Mouse (Mus musculus): Measurements from ENCODE around the gene Tent5b. TPM values are rescaled to one million over a fixed set of nuclear protein-coding genes. Genes with fewer than 3 reads are reported as not detected.
A peak's percentile ranks its signal among the peaks of the same experiment; 100 is the strongest.

Tent5b gene
- polyA plus RNA-seq, 1 experiment from 2014 or later, result 2.1 TPM

DNA sequence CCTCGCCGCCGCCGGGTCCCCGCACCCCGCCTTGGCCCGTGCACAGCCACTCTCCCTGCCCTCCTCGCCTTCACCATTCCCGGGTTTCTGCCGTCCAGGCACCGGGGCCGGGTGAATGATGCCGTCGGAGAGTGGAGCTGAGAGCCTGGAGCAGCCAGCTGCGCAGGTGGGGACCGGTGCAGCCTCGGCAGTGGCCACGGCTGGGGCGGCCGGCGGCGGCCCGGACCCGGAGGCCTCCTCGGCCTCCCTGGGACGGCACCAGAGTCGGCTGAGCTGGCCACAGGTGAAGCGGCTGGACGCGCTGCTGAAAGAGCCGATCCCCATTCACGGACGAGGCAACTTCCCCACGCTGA lies 229 bp downstream of the Tent5b start:
- WGBS, result 5% methylated on average over 34 of the region's 34 CpGs
- no peak for DNase-seq (ENCODE audit: low spot score)
- H3K36me3 ChIP-seq, result no peaks in the 10 kb centered on the region
- no peaks in the 10 kb centered on the region for H3K9me3 ChIP-seq
- H3K4me1 ChIP-seq (replicated peaks), result peaks cover 31% of the 10 kb centered on the region
- peak overlapping the region; percentile 68 for H3K27ac ChIP-seq
- H3K4me3 ChIP-seq, result peak overlapping the region; percentile 57
- peaks cover 75% of the 10 kb centered on the region for H3K27me3 ChIP-seq (ENCODE audit: insufficient read depth, poor library complexity, severe bottlenecking)

DNA sequence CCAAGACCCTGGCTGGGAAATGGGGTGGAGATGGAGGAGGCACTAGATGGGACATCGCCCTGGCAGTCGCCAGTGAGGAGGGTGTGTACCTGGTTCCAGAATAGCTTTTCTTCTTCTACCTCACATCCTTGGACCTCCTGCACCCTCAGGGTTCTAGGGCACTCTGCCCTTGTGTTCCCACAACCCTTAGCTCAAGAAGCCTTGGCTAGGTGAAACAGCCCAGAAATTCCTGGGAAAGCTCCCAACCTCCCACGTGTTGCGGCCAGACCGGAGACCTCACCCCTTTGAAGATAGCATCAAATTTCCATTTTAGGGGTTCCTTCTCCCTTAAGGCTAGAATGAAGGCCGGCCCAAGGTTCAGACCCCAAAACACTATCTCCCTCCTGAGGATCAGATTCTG lies 822 bp downstream of the Tent5b start:
- DNase-seq (ENCODE audit: low spot score), result no peak
- 45% methylated on average over 6 of the region's 6 CpGs for WGBS
- Histone ChIP-seq H3K9me3 (no peaks in the 10 kb centered on the region), H3K27me3 (ENCODE audit: insufficient read depth, poor library complexity, severe bottlenecking) (peaks cover 72% of the 10 kb centered on the region), H3K36me3 (no peaks in the 10 kb centered on the region), H3K27ac (no peak overlapping the region), H3K4me3 (peak overlapping the region; percentile 57), H3K4me1 (replicated peaks) (peaks cover 31% of the 10 kb centered on the region)

DNA sequence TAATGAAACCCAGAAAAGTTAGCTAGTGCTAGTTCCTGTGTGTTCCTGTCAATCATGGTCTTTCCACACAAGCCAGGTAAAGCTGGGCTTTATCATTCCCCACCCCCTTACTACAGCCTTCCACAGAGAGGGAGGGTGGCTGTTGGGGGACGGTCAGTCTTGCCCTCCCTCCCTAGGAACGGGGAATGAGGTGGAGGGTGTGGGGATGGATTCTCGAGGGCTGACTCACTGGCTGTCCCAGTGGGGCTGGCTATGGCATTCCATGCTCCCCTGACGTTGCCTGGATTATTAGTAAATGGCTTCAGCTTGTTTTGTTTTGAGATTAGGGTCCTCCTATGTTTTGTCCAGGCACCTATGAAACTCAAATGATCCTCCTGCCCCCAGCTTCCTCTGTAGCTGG lies 1.6 kb downstream of the Tent5b start:
- H3K4me3 ChIP-seq, result no peak overlapping the region

DNA sequence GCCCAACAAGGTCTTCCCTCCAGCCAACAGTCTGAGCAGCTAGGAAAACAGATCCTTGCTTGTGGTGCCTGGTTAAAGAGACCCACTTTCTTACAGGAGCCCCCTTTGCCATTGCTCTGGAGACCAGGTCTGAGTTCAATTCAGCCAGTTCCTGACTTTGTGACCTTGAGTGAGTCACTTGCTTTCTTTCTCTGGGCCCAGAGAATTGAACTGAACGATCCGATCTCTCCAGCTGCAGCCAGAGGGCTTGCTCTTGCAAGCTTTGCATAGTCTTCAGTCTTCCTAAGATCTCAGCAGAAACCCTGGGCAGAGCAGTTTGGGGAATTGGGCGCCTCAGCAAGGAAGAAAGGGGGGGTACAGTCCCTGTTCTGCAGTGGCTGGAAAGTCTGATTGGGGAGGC lies 2.5 kb downstream of the Tent5b start:
- H3K27me3 ChIP-seq (ENCODE audit: insufficient read depth, poor library complexity, severe bottlenecking), result peaks cover 62% of the 10 kb centered on the region
- peaks cover 31% of the 10 kb centered on the region for H3K4me1 ChIP-seq (replicated peaks)
- no peaks in the 10 kb centered on the region for H3K36me3 ChIP-seq

More for the DNA sequence above, 1.6 kb downstream of the Tent5b start:
- peaks cover 69% of the 10 kb centered on the region for H3K27me3 ChIP-seq (ENCODE audit: insufficient read depth, poor library complexity, severe bottlenecking)
- no peaks in the 10 kb centered on the region for H3K9me3 ChIP-seq
- no peak for DNase-seq (ENCODE audit: low spot score)
- peaks cover 31% of the 10 kb centered on the region for H3K4me1 ChIP-seq (replicated peaks)
- H3K27ac ChIP-seq, result no peak overlapping the region
- WGBS, result 36% methylated on average over 4 of the region's 4 CpGs
- no peaks in the 10 kb centered on the region for H3K36me3 ChIP-seq

DNA sequence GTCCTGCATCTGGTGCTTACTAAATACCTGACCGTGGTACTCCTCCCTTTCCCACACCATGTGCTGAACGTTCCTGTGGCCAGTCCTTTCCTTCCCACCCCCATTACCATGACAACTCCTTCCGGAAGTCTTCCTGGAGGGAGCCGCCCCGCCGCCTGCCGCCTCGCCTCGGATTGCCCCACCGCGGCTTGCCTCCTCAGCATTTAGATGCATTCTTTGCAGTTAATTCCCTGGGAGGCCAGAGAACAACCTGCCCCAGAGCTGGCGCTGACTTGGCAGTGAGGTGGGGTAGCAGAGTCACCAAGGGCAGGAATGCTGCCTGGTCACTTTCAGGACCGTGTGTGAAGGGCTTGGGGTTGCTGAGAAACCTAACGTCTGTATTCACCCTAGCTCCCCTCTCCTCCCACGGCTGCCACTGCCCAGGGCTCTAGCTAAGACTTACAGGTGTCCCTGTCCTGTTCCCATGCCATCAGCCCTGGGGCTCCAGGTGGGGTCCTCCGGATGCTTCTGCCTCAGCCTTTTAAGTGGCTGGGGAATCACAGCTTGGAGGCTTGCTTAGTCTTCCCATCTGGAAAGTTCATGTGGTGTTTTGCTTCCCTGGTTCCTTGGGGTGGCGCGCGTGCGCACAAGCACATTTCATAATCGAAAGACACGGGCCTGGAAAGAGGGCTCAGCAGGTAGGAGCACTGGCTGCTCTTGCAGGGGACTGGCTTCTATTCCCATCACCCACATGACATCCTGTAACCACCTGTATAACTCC lies 4.5 kb downstream of the Tent5b start:
- H3K27ac ChIP-seq, result 0 out of 2 replicates have a peak overlapping the region, but pooled peaks have one; percentile 51

More for the DNA sequence above, 2.5 kb downstream of the Tent5b start:
- WGBS, result 82% methylated on average over 3 of the region's 3 CpGs
- Histone ChIP-seq H3K9me3 (no peaks in the 10 kb centered on the region), H3K27ac (no peak overlapping the region), H3K4me3 (no peak overlapping the region)
- DNase-seq (ENCODE audit: low spot score), result no peak

DNA sequence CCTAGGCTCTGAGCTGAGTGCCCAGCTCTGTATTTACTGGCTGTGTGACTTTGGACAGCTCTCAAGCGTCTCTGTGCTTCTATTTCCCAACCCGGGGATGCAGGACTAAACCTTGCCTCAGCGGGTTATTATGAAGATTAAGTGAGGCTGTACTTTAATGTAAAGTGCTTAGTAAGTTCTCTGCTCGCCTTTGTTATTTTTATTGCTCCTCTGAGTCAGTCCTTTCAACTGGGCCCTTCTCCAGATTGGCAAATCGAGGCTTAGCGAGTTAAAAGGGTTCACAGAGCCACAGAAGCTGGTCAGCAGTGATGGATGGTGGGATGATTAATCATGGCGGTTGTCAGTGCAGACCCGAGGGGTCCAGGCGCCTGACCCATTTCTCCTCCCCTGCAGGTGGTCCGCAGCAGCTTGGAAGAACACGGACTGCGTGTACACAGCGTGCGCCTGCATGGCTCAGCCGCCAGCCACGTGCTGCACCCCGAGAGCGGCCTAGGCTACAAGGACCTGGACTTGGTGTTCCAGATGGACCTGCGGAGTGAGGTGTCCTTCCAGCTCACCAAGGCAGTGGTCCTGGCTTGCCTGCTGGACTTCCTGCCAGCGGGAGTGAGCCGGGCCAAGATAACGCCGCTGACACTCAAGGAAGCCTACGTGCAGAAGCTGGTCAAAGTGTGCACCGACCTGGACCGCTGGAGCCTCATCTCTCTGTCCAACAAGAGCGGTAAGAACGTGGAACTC lies 5.9 kb downstream of the Tent5b start:
- Histone ChIP-seq H3K36me3 (no peaks in the 10 kb centered on the region), H3K4me1 (replicated peaks) (peaks cover 28% of the 10 kb centered on the region), H3K4me3 (no peak overlapping the region), H3K9me3 (no peaks in the 10 kb centered on the region), H3K27me3 (ENCODE audit: insufficient read depth, poor library complexity, severe bottlenecking) (peaks cover 38% of the 10 kb centered on the region), H3K27ac (no peak overlapping the region)
- no peak for DNase-seq (ENCODE audit: low spot score)
- 90% methylated on average over 28 of the region's 28 CpGs for WGBS

More for the DNA sequence above, 4.5 kb downstream of the Tent5b start:
- WGBS, result 10% methylated on average over 22 of the region's 22 CpGs
- H3K27me3 ChIP-seq (ENCODE audit: insufficient read depth, poor library complexity, severe bottlenecking), result peaks cover 47% of the 10 kb centered on the region
- peak overlapping the region; percentile 38 for H3K4me3 ChIP-seq
- DNase-seq (ENCODE audit: low spot score), result no peak
- no peaks in the 10 kb centered on the region for H3K9me3 ChIP-seq
- no peaks in the 10 kb centered on the region for H3K36me3 ChIP-seq
- H3K4me1 ChIP-seq (replicated peaks), result peaks cover 36% of the 10 kb centered on the region

DNA sequence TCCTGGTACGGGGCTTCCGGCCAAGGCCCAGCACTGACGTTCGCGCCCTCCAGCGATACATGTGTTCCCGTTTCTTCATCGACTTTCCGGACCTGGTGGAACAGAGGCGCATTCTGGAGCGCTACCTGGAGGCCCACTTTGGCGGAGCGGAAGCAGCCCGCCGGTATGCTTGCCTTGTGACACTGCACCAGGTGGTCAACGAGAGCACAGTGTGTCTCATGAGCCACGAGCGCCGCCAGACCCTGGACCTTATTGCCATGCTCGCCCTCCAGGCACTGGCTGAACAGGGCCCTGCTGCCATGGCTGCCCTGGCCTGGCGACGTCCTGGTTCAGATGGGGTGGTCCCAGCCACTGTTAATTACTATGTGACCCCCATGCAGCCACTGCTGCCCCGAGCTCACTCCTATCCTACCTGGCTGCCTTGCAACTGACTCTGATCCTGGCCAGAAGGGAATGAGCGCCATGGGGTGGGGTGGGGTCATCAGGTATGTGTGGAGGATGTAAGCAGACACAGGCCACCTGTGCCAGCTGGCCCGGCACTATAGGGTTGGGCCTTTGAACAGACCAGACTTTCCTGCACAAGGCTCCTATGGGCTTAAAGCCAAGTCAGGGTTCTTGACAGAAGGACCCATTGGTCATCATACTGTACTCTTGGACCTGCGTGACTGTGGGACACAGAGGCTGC lies 6.9 kb downstream of the Tent5b start:
- Histone ChIP-seq H3K9me3 (no peaks in the 10 kb centered on the region), H3K36me3 (no peaks in the 10 kb centered on the region), H3K27ac (no peak overlapping the region), H3K4me1 (replicated peaks) (peaks cover 28% of the 10 kb centered on the region), H3K4me3 (no peak overlapping the region), H3K27me3 (ENCODE audit: insufficient read depth, poor library complexity, severe bottlenecking) (peaks cover 28% of the 10 kb centered on the region)
- 94% methylated on average over 26 of the region's 26 CpGs for WGBS
- DNase-seq (ENCODE audit: low spot score), result no peak

DNA sequence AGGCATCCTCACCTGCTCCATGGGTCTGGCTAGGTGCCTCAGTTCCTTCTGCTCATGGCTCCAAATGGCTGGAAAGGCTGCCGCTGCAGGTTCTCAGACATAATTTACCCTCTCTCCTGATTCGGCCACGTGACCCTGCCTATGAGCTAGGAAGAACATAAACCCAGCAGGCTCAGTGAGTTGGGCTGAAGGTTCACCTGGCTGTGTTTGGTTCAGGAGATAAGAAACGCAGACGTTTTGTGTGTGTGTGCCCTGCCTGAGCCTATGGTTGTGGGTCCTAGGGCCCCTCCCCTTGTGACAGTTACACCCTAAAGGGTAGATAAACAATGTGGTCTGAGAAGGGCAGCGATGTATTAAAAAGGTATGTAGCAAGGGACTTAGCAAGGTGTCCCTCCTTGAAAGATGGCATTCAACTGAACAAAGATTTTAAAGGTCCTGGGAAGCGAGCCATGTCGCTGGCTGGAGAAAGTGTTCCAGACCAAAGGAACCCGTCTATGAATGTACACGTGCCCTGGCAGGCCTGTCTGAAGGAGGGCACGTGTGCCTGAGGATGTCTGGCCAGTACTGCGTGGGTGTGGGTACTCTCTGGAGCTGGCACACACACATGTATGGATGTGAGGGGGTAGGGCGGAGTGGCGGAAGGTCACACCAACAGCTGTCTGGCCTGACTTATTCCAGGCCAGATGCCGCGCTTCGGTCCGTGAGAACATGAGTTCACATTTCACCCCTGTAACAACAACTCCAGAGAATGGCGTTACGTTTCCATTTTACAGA lies 8.9 kb downstream of the Tent5b start:
- Histone ChIP-seq H3K4me1 (replicated peaks) (peaks cover 30% of the 10 kb centered on the region), H3K9me3 (no peaks in the 10 kb centered on the region), H3K27ac (peak overlapping the region; percentile 64; the same call in 1 of the 2 replicates), H3K27me3 (ENCODE audit: insufficient read depth, poor library complexity, severe bottlenecking) (peaks cover 19% of the 10 kb centered on the region), H3K4me3 (no peak overlapping the region), H3K36me3 (no peaks in the 10 kb centered on the region)
- no peak for DNase-seq (ENCODE audit: low spot score)
- 85% methylated on average over 20 of the region's 20 CpGs for WGBS

DNA sequence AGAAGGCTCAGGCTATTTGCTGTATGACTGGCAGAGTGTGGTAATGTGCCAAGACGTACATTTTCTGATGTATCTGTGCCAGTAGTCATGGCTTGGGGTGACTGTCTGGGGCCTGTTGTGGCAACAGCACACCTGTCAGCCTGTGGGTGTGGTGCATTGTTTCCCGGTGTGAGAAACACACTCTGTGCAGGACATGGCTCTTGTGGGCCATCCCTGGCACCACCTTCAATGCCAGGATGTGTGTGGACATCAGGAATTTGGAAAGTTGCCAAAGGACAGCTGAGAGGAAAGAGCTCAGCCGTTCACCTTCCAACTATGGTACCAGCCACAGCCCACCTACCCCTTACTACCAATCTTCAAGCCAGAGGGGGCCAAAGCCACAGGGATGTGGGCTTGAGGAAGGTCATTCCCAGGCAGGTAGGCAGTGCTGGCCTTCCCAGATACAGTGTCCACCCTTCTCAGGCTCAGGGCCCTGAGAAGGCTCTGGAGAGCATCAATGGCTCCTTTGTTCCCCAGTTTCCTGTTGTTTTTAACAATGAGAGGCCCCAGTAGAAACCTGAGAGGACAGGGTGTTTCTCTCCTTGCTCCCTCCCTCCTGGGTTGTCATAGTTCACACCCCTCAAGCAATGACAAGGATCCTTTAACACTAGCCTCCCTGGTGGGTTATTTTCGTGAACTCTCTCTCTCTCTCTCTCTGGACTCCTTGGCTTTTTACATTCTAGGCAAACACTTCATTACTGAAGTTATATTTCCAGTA lies 9.7 kb downstream of the Tent5b start:
- Histone ChIP-seq H3K9me3 (no peaks in the 10 kb centered on the region), H3K4me1 (replicated peaks) (peaks cover 30% of the 10 kb centered on the region), H3K4me3 (no peak overlapping the region), H3K27me3 (ENCODE audit: insufficient read depth, poor library complexity, severe bottlenecking) (peaks cover 19% of the 10 kb centered on the region), H3K27ac (peak overlapping the region; percentile 64), H3K36me3 (no peaks in the 10 kb centered on the region)
- DNase-seq (ENCODE audit: low spot score), result no peak
- 62% methylated on average over 4 of the region's 4 CpGs for WGBS

DNA sequence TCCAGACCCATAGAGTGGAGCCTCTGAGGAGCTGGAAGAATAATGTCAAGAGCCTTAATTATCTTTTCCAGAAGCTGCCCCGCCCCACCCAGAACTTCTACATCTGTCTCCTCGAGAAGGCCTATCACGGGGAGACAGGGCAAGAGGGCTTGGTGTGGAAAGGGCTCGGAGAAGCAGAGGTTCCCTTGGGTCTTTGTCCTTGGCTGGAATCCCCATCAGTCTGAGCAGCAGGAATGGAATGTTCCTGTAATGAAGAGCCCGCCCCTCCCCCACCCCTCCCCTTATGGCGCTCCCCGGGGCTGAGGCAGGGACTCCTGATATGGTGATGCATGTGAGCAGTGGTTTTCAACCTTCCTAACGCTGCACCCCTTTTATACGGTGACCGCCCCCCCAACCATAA lies 11.9 kb downstream of the Tent5b start:
- H3K27ac ChIP-seq, result peak overlapping the region; percentile 37; the same call in 1 of the 2 replicates
- 39% methylated on average over 10 of the region's 10 CpGs for WGBS
- no peak overlapping the region for H3K4me3 ChIP-seq
- H3K9me3 ChIP-seq, result no peaks in the 10 kb centered on the region
- no peaks in the 10 kb centered on the region for H3K36me3 ChIP-seq
- no peak for DNase-seq (ENCODE audit: low spot score)
- peaks cover 28% of the 10 kb centered on the region for H3K4me1 ChIP-seq (replicated peaks)
- peaks cover 38% of the 10 kb centered on the region for H3K27me3 ChIP-seq (ENCODE audit: insufficient read depth, poor library complexity, severe bottlenecking)

DNA sequence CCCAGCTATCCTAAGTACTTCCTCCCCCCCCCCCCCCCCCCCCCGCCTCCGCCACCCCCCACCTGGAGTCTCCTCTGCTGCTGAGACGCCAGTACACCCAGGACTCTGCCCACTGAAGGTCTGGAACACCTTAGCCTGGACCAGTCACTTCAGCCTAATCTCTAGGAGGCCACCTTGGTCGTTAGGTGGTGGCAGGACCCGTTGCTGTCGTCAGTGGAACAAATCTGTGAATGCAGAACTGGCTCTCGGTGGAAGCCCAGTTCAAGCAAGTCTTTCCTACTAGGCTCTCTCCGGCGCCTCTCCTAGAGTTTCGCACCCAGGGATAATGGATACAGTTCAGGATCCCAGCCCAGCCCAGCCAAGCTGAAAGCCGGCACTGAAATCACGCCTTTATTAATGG lies 14.0 kb downstream of the Tent5b start:
- no peaks in the 10 kb centered on the region for H3K9me3 ChIP-seq
- DNase-seq (ENCODE audit: low spot score), result no peak
- peak overlapping the region; percentile 47 for H3K4me3 ChIP-seq
- no peaks in the 10 kb centered on the region for H3K36me3 ChIP-seq
- 28% methylated on average over 10 of the region's 12 CpGs for WGBS
- H3K4me1 ChIP-seq (replicated peaks), result peaks cover 47% of the 10 kb centered on the region
- no peak overlapping the region; the same call in 1 of the 2 replicates for H3K27ac ChIP-seq
- H3K27me3 ChIP-seq (ENCODE audit: insufficient read depth, poor library complexity, severe bottlenecking), result peaks cover 59% of the 10 kb centered on the region

DNA sequence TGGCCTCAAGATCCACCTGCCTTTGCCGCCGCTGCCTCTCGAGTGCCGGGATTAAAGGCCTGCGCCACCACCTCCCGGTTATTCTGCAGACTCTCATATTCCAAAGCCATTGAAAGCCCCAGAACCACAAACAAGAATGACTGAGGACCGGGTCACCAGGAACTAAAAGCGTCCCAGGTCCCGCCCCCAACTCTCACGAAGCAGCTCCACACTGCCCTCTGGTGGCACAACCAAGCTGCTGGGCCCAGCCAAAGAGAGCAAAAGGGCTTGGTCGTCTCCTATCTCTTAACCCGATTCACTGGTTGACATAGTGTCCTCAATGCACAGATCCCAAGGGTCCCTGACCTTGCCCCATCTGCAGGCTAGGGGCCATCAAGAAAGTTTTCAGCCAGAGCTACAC lies 14.5 kb downstream of the Tent5b start:
- peak; percentile 89 for DNase-seq (ENCODE audit: low spot score)
- under 1% methylated on average over 12 of the region's 12 CpGs for WGBS
- H3K4me3 ChIP-seq, result peak overlapping the region; percentile 47
- peaks cover 43% of the 10 kb centered on the region for H3K4me1 ChIP-seq (replicated peaks)
- H3K9me3 ChIP-seq, result no peaks in the 10 kb centered on the region
- H3K27me3 ChIP-seq (ENCODE audit: insufficient read depth, poor library complexity, severe bottlenecking), result peaks cover 64% of the 10 kb centered on the region
- H3K27ac ChIP-seq, result no peak overlapping the region; the same call in 1 of the 2 replicates
- H3K36me3 ChIP-seq, result no peaks in the 10 kb centered on the region

All from hindbrain, embryonic 10.5 days (tissue).